Mouse (Mus musculus): Measurements from ENCODE around the gene S100a7a.

GRCm38 (mm10) chr3:90621552-90621951 is 32.3 kb upstream of the S100a7a start:
- TF ChIP-seq CTCF (conservative IDR thresholded peaks at IDR 0.05; ENCODE audit: low read length) (no peak), POU5F1 (IDR thresholded peaks at IDR 0.05; ENCODE audit: borderline replicate concordance, low read length) (no peak), NANOG (IDR thresholded peaks at IDR 0.05; ENCODE audit: borderline replicate concordance, low read length) (no peak)
